Mouse (Mus musculus): ENCODE results near the gene Oip5.

The Oip5 gene

GRCm38 (mm10) chr2:119583439-119583838, 34.8 kb downstream of the Oip5 start:
- no peak for DNase-seq

GRCm38 (mm10) chr2:119581571-119581970, 36.7 kb downstream of the Oip5 start:
- no peak for DNase-seq

DNA sequence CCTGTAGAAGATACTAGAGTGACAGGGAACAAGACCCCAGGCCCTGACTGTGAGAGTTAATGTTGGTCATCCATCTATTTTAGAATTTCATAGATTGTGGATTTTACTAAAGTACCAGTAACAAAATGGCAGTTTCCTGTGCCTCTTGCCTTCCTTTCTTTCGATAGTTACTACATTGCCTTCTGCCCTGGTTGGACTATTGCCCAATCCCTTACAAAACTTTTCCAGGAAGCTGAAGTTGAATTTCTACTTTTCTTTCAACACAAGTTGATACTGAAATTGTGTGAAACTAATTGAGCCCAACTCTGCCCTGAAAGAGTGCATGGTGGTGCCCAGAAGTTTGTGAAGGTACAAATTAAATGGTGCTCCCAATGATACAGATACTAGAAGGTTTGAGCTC, 45.8 kb downstream of the Oip5 start:
- DNase-seq: no peak

DNA sequence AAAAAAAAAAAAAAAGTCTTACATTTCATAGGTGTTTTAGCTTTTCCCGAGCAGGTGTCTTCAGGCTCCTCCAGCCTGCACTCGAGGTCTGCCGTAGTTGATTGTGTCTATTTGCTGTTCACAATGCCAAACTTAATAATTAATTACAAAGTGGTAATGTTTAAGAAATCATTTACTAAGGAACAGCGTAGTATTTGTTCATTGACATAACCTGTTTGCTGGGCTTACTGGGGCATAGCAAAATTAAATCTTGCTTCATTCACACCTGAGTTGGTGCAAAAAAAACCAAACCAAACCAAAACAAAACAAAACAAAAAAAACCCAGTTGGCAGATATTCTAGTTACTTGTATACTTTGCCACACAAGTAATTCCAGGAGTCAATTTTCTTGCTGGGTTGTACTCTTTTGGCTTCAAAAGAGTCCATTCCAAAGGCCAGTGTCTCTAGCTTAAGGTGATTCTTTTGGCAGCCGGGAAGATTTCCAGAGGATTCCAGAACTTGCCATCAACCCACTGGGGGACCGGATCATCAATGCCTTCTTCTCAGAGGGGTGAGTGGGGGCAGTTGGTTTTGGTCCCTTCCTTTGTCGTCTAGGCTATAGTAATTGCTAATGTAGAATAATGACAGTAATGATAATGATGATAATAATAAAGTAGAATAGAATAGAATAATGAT, 52.0 kb downstream of the Oip5 start:
- DNase-seq: peak; percentile 18

- no peak for DNase-seq
These were observed 53.0 kb downstream of the Oip5 start for GRCm38 (mm10) chr2:119565284-119565683.

GRCm38 (mm10) chr2:119561794-119562193, 56.5 kb downstream of the Oip5 start:
- no peak for DNase-seq
